Mouse (Mus musculus): ENCODE measurements around the gene Ntm.

GRCm38 (mm10) chr9:29087656-29088055, 875.3 kb downstream of the Ntm start:
- no peak for TF ChIP-seq CTCF (IDR thresholded peaks at IDR 0.05 in 2 of 3, conservative IDR thresholded peaks at IDR 0.05 in 1 of 3; ENCODE audit: control insufficient read depth in 1 of 3, insufficient read depth in 1 of 3, low read depth in 2 of 3, low read length in 3 of 3, poor library complexity in 1 of 3, severe bottlenecking in 1 of 3)
- TF ChIP-seq GATA1 (IDR thresholded peaks at IDR 0.05; ENCODE audit: low read depth, low read length): no peak
- TF ChIP-seq EP300 (IDR thresholded peaks at IDR 0.05; ENCODE audit: low read depth in 1 of 2, low read length in 2 of 2): no peak
- no peak for TF ChIP-seq ZC3H11A (IDR thresholded peaks at IDR 0.05; ENCODE audit: low read depth, low read length)
- TF ChIP-seq TAL1 (IDR thresholded peaks at IDR 0.05; ENCODE audit: low read length): no peak
- no peak for TF ChIP-seq TCF12 (IDR thresholded peaks at IDR 0.05; ENCODE audit: low read depth, low read length)
- no peak for TF ChIP-seq POLR2A (IDR thresholded peaks at IDR 0.05; ENCODE audit: control insufficient read depth in 1 of 2, insufficient read depth in 1 of 2, low read depth in 1 of 2, low read length in 2 of 2, poor library complexity in 1 of 2)

Data from MEL (cell line).